Mouse (Mus musculus) limb, embryonic 15.5 days (tissue): ENCODE results near the gene Btbd1. TPM values are rescaled to one million over a fixed set of nuclear protein-coding genes. Genes with fewer than 3 reads are reported as not detected.

ENCODE experiments used
- ATAC-seq: fragments of 200-750 bp; cut with Nextera tagmentation; 2 replicates; pipeline ENCODE4 v1.8.0; 2017; ENCODE audit warnings: low read depth, moderate TSS enrichment; ENCODE audit not compliant: insufficient number of reproducible peaks, low FRiP score, low TSS enrichment
- H3K27ac ChIP-seq: fragments of 300-500 bp; sonication (generic); 2 replicates; pipeline ENCODE4 v1.5.1; 2015; ENCODE audit warnings: moderate library complexity, mild to moderate bottlenecking, inconsistent platforms
- H3K27me3 ChIP-seq: fragments of 300-500 bp; sonication (generic); 2 replicates; pipeline ENCODE4 v1.6.1; 2015; ENCODE audit warnings: inconsistent platforms
- H3K36me3 ChIP-seq: fragments of 300-500 bp; sonication (generic); 2 replicates; pipeline ENCODE4 v1.6.1; 2015; ENCODE audit warnings: inconsistent platforms
- H3K4me1 ChIP-seq: fragments of 300-500 bp; sonication (generic); 2 replicates; pipeline ENCODE4 v1.6.1; 2015; ENCODE audit warnings: inconsistent platforms
- H3K4me2 ChIP-seq: fragments of 300-500 bp; sonication (generic); 2 replicates; pipeline ENCODE4 v1.6.1; 2015; ENCODE audit warnings: mild to moderate bottlenecking, inconsistent platforms
- H3K4me3 ChIP-seq: fragments of 300-500 bp; sonication (generic); 2 replicates; pipeline ENCODE4 v1.5.1; 2015; ENCODE audit warnings: mild to moderate bottlenecking, inconsistent platforms
- H3K9ac ChIP-seq: fragments of 300-500 bp; sonication (generic); 2 replicates; pipeline ENCODE4 v1.6.1; 2015; ENCODE audit warnings: inconsistent platforms
- H3K9me3 ChIP-seq: fragments of 300-500 bp; sonication (generic); 2 replicates; pipeline ENCODE4 v1.6.1; 2016; ENCODE audit warnings: inconsistent platforms
- WGBS: fragments of 180-500 bp; shearing (Covaris S2); methylation state at CpG from one replicate; pipeline ENCODE4 v1.1.7; 2015; 5-methylcytosine and 5-hydroxymethylcytosine counted together
- polyA plus RNA-seq: library from polyadenylated mRNA; unstranded; fragments of >200 nt; fragmentation: Nextera tagmentation; extraction: Ambion mirVana; gene quantifications from 2 replicates; pipeline ENCODE4 v1.2.1, GENCODE M21; 2015

Gene Btbd1
- polyA plus RNA-seq: 55.0 and 61.9 TPM in 2 replicates

DNA sequence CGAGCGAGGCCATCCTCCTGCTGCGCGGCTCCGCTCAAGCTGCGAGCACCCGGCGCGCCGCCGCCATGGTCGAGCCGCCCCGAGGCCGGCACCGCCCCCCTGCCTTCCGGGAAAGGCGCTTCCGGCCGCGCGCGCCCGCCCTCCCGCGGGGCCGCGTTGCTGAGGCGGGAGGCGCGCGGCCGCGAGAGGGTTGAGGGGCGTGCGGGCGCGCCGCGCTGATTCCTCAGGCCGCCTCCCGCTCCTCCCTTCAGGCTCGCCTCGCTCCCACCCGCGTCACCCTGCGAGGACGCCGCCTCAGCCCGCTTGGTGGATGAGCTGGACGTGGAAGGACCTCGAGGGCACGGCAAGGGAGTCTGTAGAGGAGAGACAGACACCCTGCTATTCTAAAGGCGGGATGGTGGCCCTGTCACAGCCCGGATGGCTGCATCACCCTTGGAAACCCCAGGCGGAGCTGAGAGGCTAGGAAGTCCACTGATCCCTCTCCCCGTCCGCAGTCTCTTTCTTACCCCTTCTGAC is at the start of gene Btbd1:
Gene Btbd1, minus strand, starts transcription at position 53 of the 516 bp plus-strand sequence.
- WGBS: under 1% methylated on average over 40 of the region's 58 CpGs
- Histone ChIP-seq H3K36me3 (no peaks in the 10 kb centered on the region), H3K9ac (peak within 1 kb of the TSS; percentile 70), H3K4me2 (peak within 1 kb of the TSS; percentile 53), H3K4me3 (peak within 1 kb of the TSS; percentile 85), H3K27ac (peak within 1 kb of the TSS; percentile 96), H3K9me3 (no peaks in the 10 kb centered on the region), H3K27me3 (no peaks in the 10 kb centered on the region), H3K4me1 (peaks cover 37% of the 10 kb centered on the region)
- peak; percentile 84 for ATAC-seq

DNA sequence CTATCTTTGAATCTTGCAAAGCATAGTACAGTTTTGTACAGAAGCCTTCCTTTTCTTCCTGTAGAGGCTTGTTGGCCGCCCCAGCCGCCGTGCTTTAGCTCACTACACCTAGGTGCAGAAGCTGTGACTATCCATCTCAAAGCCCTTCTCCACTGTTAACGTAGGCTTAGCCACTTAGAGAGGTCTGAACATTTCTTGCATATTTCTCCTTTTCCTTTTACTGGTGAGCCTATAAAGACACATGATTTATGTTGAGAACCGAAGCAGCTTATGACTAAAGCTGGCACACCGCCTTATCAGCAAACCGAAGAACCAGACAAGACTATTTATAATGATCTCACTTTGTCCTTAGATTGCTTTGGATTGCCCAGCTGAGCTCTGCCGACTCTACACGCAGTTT is 46.1 kb upstream of the Btbd1 start:
- Histone ChIP-seq H3K36me3 (no peaks in the 10 kb centered on the region), H3K4me2 (no peak overlapping the region), H3K27me3 (no peaks in the 10 kb centered on the region), H3K9ac (no peak overlapping the region), H3K9me3 (no peaks in the 10 kb centered on the region), H3K27ac (no peak overlapping the region), H3K4me1 (0 out of 2 replicates have a peak, but pooled peaks cover 4% of the 10 kb centered on the region), H3K4me3 (no peak overlapping the region)
- ATAC-seq: no peak
- WGBS: 64% methylated on average over 9 of the region's 9 CpGs

DNA sequence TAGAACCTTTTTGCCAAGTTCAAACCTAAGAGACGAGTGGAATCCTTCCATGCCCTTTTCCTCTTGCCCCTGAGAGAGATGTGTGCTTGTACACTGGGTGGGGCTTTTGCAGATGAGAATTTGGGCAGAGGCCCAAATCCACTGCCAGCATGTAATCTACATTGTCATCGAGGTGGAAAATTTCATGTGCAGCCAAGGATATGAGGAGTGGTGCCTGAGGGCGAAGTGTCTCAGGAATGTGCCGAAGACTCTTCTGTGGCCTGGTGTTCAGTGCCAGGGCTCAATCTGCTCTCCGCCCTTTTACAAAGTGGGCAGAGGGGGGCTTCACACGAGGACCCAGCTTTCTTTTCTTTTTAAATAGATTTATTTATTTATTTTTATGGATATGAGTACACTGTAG is 45.4 kb upstream of the Btbd1 start:
- Histone ChIP-seq H3K4me3 (no peak overlapping the region), H3K9ac (no peak overlapping the region), H3K9me3 (no peaks in the 10 kb centered on the region), H3K27me3 (no peaks in the 10 kb centered on the region), H3K36me3 (no peaks in the 10 kb centered on the region), H3K4me2 (no peak overlapping the region), H3K27ac (no peak overlapping the region), H3K4me1 (0 out of 2 replicates have a peak, but pooled peaks cover 4% of the 10 kb centered on the region)
- WGBS: 61% methylated on average over 6 of the region's 6 CpGs
- no peak for ATAC-seq

DNA sequence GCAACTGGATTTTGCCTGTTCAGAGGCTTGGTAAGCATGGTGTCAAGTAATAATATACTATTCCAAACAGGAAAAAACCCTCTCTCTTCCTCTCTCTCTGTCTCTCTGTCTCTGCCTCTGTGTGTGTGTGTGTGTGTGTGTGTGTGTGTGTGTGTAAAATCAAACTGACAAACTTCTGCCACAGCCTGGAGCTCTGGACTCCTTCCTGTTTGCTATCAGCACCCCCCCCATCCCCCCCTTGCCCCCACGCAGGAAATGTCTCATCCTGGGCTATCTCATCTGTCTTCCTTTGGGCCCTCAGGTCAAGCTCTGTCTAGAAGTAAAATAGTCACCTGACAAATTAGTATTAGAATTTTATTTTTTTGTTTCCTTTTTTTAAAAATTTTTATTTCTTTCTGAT is 44.6 kb upstream of the Btbd1 start:
- Histone ChIP-seq H3K9ac (no peak overlapping the region), H3K27me3 (no peaks in the 10 kb centered on the region), H3K4me1 (0 out of 2 replicates have a peak, but pooled peaks cover 4% of the 10 kb centered on the region), H3K36me3 (no peaks in the 10 kb centered on the region), H3K4me3 (no peak overlapping the region), H3K27ac (no peak overlapping the region), H3K9me3 (no peaks in the 10 kb centered on the region), H3K4me2 (no peak overlapping the region)
- WGBS: 44% methylated on average over 1 of the region's 1 CpGs
- no peak for ATAC-seq

DNA sequence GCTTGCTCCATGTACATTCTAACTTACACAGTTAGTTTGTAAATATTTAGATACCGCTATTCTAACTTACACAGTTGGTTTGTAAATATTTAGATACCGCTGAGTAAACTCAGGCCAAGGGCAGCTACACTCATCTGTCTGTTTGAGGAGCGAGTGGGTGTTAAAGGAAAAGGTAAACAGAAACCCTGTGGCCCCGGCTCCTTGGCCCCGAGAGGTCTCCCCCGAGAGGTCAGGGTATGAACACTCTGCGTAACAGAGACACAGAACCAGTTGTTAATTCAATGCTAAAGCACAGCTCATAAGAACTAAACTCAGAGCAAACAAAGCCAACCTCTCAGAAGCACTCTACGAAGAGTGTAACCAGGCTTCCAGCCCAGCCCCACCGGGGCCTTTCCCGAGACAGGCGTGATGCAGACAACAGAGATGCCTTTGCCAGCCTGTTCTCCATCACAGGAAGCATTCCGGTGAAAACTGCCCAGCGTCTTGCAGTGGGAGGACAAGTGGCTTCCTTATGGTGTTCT is 43.3 kb upstream of the Btbd1 start:
- no peak overlapping the region for H3K9ac ChIP-seq
- no peak overlapping the region for H3K27ac ChIP-seq
- H3K4me2 ChIP-seq: no peak overlapping the region
- H3K27me3 ChIP-seq: no peaks in the 10 kb centered on the region
- H3K4me1 ChIP-seq: 0 out of 2 replicates have a peak, but pooled peaks cover 4% of the 10 kb centered on the region
- no peaks in the 10 kb centered on the region for H3K9me3 ChIP-seq
- ATAC-seq: no peak
- no peaks in the 10 kb centered on the region for H3K36me3 ChIP-seq
- WGBS: 73% methylated on average over 13 of the region's 13 CpGs
- H3K4me3 ChIP-seq: no peak overlapping the region

DNA sequence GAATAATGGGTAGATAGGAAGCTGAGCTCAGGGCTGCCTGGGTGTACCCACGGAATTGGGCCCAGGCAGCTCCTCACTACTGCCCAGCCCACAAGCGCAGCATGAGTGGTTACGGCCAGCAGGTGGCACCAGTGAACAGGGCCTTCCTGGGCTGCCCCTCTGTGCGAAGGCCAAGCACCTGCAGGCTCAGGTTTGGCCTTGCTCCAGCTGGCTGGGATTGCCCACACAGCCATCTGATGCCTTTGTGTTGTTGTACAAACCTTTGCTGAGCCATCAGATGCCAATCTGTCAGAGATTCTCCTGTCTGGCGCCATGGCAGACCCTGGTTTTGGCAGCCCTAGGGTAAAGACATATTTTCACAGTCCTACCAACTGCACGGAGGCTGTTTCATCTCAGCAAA is 38.9 kb upstream of the Btbd1 start:
- ATAC-seq: no peak
- Histone ChIP-seq H3K27ac (no peak overlapping the region), H3K4me3 (no peak overlapping the region), H3K27me3 (no peaks in the 10 kb centered on the region), H3K4me2 (no peak overlapping the region), H3K4me1 (no peaks in the 10 kb centered on the region), H3K36me3 (no peaks in the 10 kb centered on the region), H3K9me3 (no peaks in the 10 kb centered on the region), H3K9ac (no peak overlapping the region)
- WGBS: 22% methylated on average over 6 of the region's 6 CpGs

DNA sequence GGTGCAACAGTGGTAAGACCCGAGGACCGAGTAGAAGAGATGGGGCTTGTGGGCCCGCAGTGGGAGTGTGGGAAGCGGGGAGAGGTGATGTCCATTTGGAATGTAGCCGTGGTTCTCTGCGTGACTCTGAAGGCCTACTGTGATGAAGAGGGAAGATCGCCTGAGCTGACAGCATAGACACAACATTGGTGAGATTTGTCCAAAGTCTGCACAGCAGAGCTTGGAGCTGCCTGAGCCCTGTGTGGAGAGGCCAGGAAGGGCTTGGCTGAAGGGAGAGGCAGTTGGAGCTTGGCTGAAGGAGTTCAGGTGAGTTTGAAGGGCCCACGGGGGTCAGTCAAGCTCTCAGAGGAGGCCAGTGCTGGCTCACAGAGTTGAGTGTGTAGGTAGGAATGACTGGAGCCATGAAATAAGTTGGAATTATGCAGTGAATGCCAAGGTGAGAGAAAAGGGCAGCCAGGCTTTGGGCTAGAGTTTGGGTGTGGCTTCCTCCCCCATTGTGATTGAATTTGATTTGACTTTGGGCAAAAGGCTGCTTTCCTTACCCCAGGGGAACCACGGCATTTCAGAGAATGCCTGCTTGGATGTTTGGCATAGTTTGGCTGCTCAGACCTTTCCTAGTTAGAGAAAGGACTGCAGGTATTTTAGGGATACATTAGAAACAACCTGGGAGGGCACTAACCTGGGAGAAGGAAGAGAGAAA is 38.1 kb upstream of the Btbd1 start:
- Histone ChIP-seq H3K9me3 (no peaks in the 10 kb centered on the region), H3K27ac (no peak overlapping the region), H3K36me3 (no peaks in the 10 kb centered on the region), H3K4me1 (no peaks in the 10 kb centered on the region), H3K27me3 (no peaks in the 10 kb centered on the region), H3K4me3 (no peak overlapping the region), H3K4me2 (no peak overlapping the region), H3K9ac (no peak overlapping the region)
- no peak for ATAC-seq
- 85% methylated on average over 9 of the region's 9 CpGs for WGBS

DNA sequence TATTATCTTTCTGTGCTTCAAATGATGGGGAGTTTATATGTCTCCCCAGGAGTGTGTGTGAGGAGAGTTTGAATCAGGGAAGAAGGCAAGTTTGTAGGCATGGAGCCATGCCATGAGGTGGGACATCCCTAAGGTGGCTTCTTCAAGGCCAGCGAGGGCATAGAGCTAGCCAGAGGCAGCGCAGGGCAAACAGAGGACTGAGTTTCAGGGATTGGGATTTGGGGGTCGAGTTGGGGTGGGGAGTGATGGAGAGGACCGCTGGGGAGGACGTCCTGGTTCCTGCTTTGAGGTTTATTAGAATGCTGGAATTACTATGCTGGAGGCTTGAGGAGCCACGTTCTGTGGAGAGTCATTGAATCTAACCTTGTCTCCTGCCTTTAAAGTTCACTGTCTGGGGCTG is 36.7 kb upstream of the Btbd1 start:
- Histone ChIP-seq H3K27me3 (0 out of 2 replicates have a peak, but pooled peaks cover 6% of the 10 kb centered on the region), H3K9ac (no peak overlapping the region), H3K4me3 (no peak overlapping the region), H3K4me1 (no peaks in the 10 kb centered on the region), H3K9me3 (no peaks in the 10 kb centered on the region), H3K4me2 (no peak overlapping the region), H3K36me3 (no peaks in the 10 kb centered on the region), H3K27ac (no peak overlapping the region)
- ATAC-seq: no peak
- WGBS: 88% methylated on average over 6 of the region's 6 CpGs

DNA sequence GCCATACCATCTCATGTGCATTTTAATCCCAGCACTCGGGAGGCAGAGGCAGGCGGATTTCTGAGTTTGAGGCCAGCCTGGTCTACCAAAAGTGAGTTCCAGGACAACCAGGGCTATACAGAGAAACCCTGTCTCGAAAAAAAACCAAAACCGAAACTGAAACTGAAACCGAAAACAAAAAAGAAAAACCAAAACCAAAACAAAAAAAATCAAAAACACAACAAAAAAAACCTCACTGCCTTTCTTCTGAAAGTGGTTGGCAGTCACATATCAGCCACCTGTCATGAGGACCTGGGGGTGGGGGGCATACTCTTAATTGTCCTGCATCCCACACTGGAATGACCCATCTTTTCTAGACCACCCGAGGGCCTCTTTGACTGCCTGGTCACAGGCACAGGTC is 35.3 kb upstream of the Btbd1 start:
- Histone ChIP-seq H3K4me1 (peaks cover 9% of the 10 kb centered on the region), H3K4me2 (no peak overlapping the region), H3K27me3 (peaks cover 14% of the 10 kb centered on the region; the same call in 1 of the 2 replicates), H3K27ac (no peak overlapping the region), H3K9ac (no peak overlapping the region), H3K4me3 (no peak overlapping the region), H3K36me3 (no peaks in the 10 kb centered on the region), H3K9me3 (no peaks in the 10 kb centered on the region)
- no peak for ATAC-seq
- 87% methylated on average over 6 of the region's 6 CpGs for WGBS

DNA sequence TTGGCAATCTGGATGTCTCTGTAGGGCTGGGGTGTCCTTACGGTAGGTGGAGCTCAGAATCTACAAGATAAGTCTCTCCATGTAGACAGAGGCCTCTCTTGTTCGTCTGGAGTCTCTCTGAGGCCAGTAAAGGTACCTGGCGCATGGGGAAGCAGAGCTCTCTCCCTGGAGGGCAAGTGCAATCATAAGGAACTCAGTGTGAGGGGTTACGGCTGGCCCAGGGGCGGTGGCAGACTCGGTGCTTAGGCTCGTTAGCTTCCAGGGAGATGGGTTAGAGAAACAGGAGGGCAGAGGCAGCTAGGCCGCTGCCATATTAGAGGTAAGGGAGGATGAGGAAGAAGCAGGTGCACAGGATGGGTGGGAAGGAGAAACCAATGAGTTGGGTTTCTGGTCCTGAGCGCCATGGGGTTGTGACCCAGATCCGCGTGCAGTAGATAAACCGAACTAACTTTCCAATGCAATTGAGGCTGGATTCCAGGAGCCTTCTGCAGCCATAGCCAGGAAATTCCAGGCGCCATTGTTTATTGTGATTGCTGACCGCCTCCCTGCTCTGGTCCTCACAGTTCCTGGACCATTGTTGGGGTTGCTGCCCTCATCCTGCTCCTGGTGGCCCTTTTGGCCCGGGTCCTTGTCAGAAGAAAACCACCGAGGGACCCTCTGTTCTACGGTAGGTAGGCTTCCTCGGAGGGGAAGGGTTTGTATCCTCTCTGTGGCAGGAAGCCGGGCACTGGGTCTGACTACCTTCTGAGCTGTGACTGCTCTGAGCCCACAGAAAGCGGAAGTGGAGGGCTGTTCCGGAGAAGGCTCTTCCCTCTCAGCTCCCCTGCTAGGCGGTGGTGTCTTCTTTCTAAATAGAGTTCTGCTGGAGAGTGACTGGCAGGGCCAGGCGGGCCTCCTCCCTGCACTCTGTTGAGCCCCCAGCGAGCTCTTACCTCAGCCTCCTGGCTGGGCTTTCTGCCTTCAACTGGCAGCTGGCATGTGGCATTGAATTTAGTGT is 33.7 kb upstream of the Btbd1 start:
- no peak overlapping the region for H3K4me3 ChIP-seq
- H3K4me1 ChIP-seq: peaks cover 22% of the 10 kb centered on the region
- no peaks in the 10 kb centered on the region for H3K36me3 ChIP-seq
- WGBS: 71% methylated on average over 24 of the region's 24 CpGs
- ATAC-seq: 0 out of 2 replicates have a peak, but pooled peaks have one; percentile 45
- H3K9me3 ChIP-seq: no peaks in the 10 kb centered on the region
- H3K27ac ChIP-seq: peak overlapping the region; percentile 54; the same call in 1 of the 2 replicates
- no peak overlapping the region for H3K9ac ChIP-seq
- H3K27me3 ChIP-seq: peaks cover 29% of the 10 kb centered on the region
- H3K4me2 ChIP-seq: no peak overlapping the region

DNA sequence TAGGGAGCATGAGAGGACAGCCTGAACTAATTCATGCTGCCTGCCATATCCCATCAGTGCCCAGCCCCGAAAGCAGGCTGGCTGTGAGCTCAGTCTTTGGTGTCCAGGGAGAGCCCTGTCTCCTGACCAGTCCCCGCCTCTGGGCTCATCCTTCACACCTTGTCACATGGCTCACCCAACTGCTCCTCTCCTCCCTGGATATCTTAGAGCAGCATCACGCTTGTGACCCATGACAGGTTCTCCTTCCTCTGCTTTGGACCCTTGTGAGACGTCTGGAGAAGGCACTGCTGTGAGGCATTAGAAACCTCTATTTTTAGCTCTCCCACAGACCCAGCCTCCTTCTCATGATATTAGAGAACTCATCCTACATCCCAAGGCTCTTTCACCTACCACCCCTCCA is 32.7 kb upstream of the Btbd1 start:
- WGBS: 66% methylated on average over 4 of the region's 4 CpGs
- ATAC-seq: no peak
- H3K4me2 ChIP-seq: no peak overlapping the region
- H3K9ac ChIP-seq: no peak overlapping the region
- peaks cover 36% of the 10 kb centered on the region for H3K27me3 ChIP-seq
- peaks cover 22% of the 10 kb centered on the region for H3K4me1 ChIP-seq
- H3K36me3 ChIP-seq: no peaks in the 10 kb centered on the region
- H3K9me3 ChIP-seq: no peaks in the 10 kb centered on the region
- no peak overlapping the region for H3K27ac ChIP-seq
- no peak overlapping the region for H3K4me3 ChIP-seq
